Mouse (Mus musculus) ES-E14 (cell line): ENCODE measurements around the gene Clcnkb.

Source experiments
- HCFC1 ChIP-seq: IDR thresholded peaks from 2 replicates; pipeline ENCODE4 v1.6.1; 2012; ENCODE audit warnings: low read length, inconsistent platforms, borderline replicate concordance; ENCODE audit not compliant: insufficient read depth
- ZNF384 ChIP-seq: IDR thresholded peaks from 2 replicates; pipeline ENCODE4 v1.6.1; 2012; ENCODE audit warnings: low read depth, low read length, inconsistent platforms

DNA sequence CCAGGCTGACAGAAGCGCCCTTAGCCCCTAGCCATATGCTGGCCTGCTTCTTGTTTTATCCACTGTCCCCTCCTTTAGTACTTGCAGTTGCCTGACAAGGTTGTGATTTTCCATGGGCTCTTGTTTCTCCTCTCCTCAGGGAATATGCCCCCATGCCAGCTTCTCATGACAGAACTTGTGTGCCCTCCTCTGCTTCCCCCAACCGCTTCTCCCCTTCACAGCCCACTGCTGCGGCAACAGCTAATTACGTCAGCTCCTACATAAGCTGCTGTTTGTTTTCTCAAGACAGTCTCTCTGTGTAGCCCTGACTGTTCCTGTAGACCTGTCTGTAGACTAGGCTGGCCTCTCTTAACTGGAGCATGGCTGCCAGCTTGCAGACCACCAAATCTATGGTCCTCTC, 39.7 kb upstream of the Clcnkb start:
- TF ChIP-seq HCFC1 (no peak), ZNF384 (no peak)
